Mouse (Mus musculus): Measurements from ENCODE around the gene Slco3a1. TPM values are rescaled to one million over a fixed set of nuclear protein-coding genes. Genes with fewer than 3 reads are reported as not detected.

Slco3a1 gene
- polyA plus RNA-seq, 1 experiment from 2014 or later, result 6.7 TPM

DNA sequence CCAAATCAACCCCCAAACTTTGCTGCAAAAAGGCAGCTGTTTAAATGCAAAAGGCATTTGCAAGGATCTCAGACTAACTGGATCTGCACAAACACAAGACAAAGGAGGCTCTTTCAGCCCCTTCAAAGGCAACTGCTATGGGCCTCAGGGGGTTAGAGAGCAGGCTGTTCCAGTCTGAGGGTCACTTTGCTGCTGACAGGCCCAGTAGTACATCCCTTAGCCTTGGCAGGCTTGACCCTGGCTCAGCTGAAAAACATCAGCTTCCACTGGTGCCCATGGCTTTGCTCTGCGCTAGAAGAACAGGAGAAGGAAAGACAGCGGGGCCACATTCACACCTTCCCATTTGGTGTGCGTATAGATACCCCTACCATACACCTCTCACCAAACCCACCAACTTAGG lies 189.6 kb downstream of the Slco3a1 start:
- no peak for ATAC-seq
- H3K4me1 ChIP-seq (ENCODE audit: control insufficient read depth, insufficient read depth, low read length), result no peaks in the 10 kb centered on the region
- no peaks in the 10 kb centered on the region for H3K27me3 ChIP-seq (replicated peaks; ENCODE audit: control insufficient read depth, insufficient read depth, low read length)
- no peaks in the 10 kb centered on the region for H3K9me3 ChIP-seq (ENCODE audit: control insufficient read depth, low read length)
- H3K4me3 ChIP-seq (ENCODE audit: low read length), result no peak overlapping the region
- H3K27ac ChIP-seq (ENCODE audit: low read length), result no peak overlapping the region
- H3K9ac ChIP-seq (ENCODE audit: low read depth, low read length), result no peak overlapping the region
- H3K36me3 ChIP-seq (ENCODE audit: control insufficient read depth, insufficient read depth, low read length), result no peaks in the 10 kb centered on the region
- WGBS, result 88% methylated on average over 3 of the region's 3 CpGs
- H3K4me2 ChIP-seq (ENCODE audit: low read depth, low read length), result no peak overlapping the region

DNA sequence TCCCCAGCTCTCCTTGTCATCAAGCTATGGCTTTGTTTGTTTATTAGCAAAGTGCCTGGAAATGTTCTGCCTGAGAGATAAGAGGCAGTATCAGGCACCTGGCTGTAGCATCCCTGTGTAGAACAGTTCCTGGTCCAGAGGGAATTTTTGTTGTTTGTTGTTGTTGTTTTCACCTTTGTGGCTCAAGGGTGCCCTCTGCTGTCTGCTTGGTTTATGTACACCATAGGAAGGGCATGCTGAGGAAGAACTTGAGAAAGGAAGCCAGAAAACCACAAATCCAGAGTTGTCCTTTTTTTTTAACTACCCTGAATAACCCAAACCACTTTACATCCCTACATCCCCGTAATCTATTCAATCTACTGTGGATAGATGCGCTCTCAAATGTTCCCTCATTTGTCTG lies 191.1 kb downstream of the Slco3a1 start:
- H3K9me3 ChIP-seq (ENCODE audit: control insufficient read depth, low read length), result no peaks in the 10 kb centered on the region
- H3K4me1 ChIP-seq (ENCODE audit: control insufficient read depth, insufficient read depth, low read length), result no peaks in the 10 kb centered on the region
- H3K4me2 ChIP-seq (ENCODE audit: low read depth, low read length), result no peak overlapping the region
- H3K36me3 ChIP-seq (ENCODE audit: control insufficient read depth, insufficient read depth, low read length), result no peaks in the 10 kb centered on the region
- no peak overlapping the region for H3K27ac ChIP-seq (ENCODE audit: low read length)
- H3K9ac ChIP-seq (ENCODE audit: low read depth, low read length), result no peak overlapping the region
- H3K4me3 ChIP-seq (ENCODE audit: low read length), result no peak overlapping the region
- no peak for ATAC-seq
- H3K27me3 ChIP-seq (replicated peaks; ENCODE audit: control insufficient read depth, insufficient read depth, low read length), result no peaks in the 10 kb centered on the region
- WGBS, result 73% methylated on average over 2 of the region's 2 CpGs

DNA sequence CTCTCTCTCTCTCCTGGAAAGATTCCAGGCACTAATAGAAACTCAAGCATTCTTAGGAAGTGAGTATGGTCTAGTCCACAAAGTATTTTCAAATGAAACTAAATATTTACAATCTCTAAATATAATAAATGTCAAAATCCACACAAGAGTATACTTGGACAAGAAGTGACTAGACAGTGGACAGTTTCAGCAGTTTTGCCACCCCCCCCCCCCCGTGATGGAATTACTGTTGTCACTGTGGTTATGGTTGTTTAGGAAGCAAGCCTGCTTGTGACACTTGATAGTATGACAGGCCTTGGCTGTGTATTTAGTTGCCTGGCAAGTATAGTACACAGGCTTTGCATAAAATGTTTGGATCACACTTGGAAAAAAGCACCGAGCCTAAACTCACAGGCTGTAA lies 192.9 kb downstream of the Slco3a1 start:
- Histone ChIP-seq H3K9me3 (ENCODE audit: control insufficient read depth, low read length) (no peaks in the 10 kb centered on the region), H3K9ac (ENCODE audit: low read depth, low read length) (no peak overlapping the region), H3K36me3 (ENCODE audit: control insufficient read depth, insufficient read depth, low read length) (no peaks in the 10 kb centered on the region), H3K27ac (ENCODE audit: low read length) (no peak overlapping the region), H3K4me3 (ENCODE audit: low read length) (no peak overlapping the region), H3K4me2 (ENCODE audit: low read depth, low read length) (no peak overlapping the region), H3K4me1 (ENCODE audit: control insufficient read depth, insufficient read depth, low read length) (no peaks in the 10 kb centered on the region), H3K27me3 (replicated peaks; ENCODE audit: control insufficient read depth, insufficient read depth, low read length) (no peaks in the 10 kb centered on the region)
- ATAC-seq, result peak; percentile 54
- WGBS, result 54% methylated on average over 2 of the region's 2 CpGs

DNA sequence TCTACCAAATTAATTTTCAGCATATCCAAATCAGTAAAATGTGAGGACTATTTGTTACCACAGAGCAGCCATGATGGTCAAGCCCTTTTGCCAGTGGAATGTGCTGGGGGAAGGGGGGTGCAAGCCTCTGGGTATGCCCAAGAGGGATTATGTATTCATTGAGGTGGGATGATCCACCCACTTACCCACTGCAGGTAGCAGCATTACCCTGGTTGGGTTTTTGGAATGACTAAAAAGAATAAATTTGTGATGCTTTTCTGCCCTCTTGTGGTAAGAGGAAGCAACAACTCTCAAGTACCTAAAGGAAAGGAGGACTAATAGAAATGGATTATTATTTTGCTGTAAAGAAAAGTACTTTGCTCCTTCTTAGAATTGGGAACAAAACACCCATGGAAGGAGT lies 197.6 kb downstream of the Slco3a1 start:
- ATAC-seq, result no peak

DNA sequence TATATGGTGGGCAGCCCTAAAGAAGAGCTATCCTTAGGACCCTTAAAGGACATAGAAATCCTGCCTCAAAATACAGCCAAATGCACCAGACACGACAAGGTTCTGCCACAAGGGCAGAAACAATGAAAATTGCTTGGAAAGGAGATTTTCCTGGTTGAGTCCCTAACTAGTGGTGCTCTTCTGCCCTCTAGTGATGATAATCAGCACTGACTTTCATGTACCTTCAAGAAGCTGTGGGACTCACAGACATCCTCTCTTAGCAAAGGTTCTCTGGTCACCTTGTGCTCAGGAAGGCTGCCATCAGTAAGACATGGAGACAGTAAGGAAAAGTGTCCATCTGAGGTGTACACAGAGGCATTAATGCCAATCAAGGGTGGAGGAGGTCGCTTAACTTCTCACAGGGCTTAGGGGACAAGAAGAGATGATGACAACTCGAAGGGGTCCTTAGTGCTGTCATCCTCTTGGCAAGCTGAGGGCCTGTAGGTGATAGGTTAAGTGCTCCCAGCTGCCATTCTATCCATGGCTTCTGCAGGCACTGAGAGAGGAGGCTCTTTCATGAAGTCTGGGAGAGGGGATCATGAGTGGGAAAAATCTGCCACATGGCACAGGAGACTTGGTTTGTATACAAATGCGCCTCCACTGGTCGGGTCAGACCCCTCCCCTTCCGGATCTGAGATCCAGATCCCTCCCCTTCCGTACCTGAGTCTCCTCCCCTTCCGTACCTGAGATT lies 199.9 kb downstream of the Slco3a1 start:
- 52% methylated on average over 8 of the region's 8 CpGs for WGBS
- no peaks in the 10 kb centered on the region for H3K36me3 ChIP-seq (ENCODE audit: control insufficient read depth, insufficient read depth, low read length)
- no peak overlapping the region for H3K4me3 ChIP-seq (ENCODE audit: low read length)
- no peaks in the 10 kb centered on the region for H3K9me3 ChIP-seq (ENCODE audit: control insufficient read depth, low read length)
- H3K27me3 ChIP-seq (replicated peaks; ENCODE audit: control insufficient read depth, insufficient read depth, low read length), result no peaks in the 10 kb centered on the region
- H3K9ac ChIP-seq (ENCODE audit: low read depth, low read length), result no peak overlapping the region
- no peak overlapping the region for H3K4me2 ChIP-seq (ENCODE audit: low read depth, low read length)
- peak; percentile 55 for ATAC-seq
- H3K27ac ChIP-seq (ENCODE audit: low read length), result no peak overlapping the region
- peaks cover 4% of the 10 kb centered on the region; the same call in 1 of the 2 replicates for H3K4me1 ChIP-seq (ENCODE audit: control insufficient read depth, insufficient read depth, low read length)

More for the DNA sequence above, 197.6 kb downstream of the Slco3a1 start:
- no peak overlapping the region for H3K27ac ChIP-seq (ENCODE audit: low read length)
- H3K27me3 ChIP-seq (replicated peaks; ENCODE audit: control insufficient read depth, insufficient read depth, low read length), result no peaks in the 10 kb centered on the region
- no peak overlapping the region for H3K9ac ChIP-seq (ENCODE audit: low read depth, low read length)
- H3K4me2 ChIP-seq (ENCODE audit: low read depth, low read length), result no peak overlapping the region
- H3K36me3 ChIP-seq (ENCODE audit: control insufficient read depth, insufficient read depth, low read length), result no peaks in the 10 kb centered on the region
- H3K4me1 ChIP-seq (ENCODE audit: control insufficient read depth, insufficient read depth, low read length), result peaks cover 4% of the 10 kb centered on the region; the same call in 1 of the 2 replicates
- H3K9me3 ChIP-seq (ENCODE audit: control insufficient read depth, low read length), result no peaks in the 10 kb centered on the region
- no peak overlapping the region for H3K4me3 ChIP-seq (ENCODE audit: low read length)

DNA sequence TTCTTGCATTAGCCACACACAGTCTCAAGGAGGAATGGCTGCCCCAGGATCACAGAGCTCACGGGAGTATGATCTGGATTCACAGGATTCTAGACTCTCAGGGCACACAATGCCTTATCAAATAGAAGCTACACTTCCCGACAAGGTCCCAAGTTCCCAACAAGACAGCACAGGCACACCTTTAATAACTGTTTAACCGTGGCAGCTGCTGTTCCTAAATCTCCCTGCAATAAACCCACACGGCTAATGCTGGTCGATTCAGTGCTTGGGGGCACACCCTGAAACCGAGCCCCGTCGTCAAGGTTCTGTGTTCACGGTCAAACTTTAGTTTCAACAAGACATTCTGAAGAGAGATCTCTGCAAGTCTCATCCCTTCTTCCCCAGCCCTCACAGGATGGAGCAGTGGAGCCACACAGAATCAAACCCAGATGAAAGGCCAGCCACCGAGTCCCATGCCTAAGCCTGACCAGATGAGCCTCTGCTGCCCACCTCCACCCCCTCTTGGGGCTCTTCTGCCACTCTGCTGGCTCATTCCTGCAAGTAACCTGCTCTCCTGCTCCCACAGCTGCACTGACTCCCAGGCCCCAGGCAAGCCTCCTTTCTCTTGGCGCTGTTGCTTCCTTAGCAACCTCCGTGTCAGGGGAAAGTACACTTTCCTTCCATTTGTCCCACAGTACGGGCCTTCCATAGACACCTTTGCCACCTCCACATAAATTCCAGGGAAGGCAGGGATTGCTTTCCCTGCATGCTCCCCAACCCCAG lies 200.7 kb downstream of the Slco3a1 start:
- Histone ChIP-seq H3K27ac (ENCODE audit: low read length) (no peak overlapping the region), H3K9me3 (ENCODE audit: control insufficient read depth, low read length) (no peaks in the 10 kb centered on the region), H3K36me3 (ENCODE audit: control insufficient read depth, insufficient read depth, low read length) (no peaks in the 10 kb centered on the region), H3K4me2 (ENCODE audit: low read depth, low read length) (no peak overlapping the region), H3K4me3 (ENCODE audit: low read length) (no peak overlapping the region), H3K27me3 (replicated peaks; ENCODE audit: control insufficient read depth, insufficient read depth, low read length) (no peaks in the 10 kb centered on the region), H3K9ac (ENCODE audit: low read depth, low read length) (no peak overlapping the region), H3K4me1 (ENCODE audit: control insufficient read depth, insufficient read depth, low read length) (peaks cover 4% of the 10 kb centered on the region; the same call in 1 of the 2 replicates)
- WGBS, result 52% methylated on average over 13 of the region's 13 CpGs
- peak; percentile 69 for ATAC-seq

DNA sequence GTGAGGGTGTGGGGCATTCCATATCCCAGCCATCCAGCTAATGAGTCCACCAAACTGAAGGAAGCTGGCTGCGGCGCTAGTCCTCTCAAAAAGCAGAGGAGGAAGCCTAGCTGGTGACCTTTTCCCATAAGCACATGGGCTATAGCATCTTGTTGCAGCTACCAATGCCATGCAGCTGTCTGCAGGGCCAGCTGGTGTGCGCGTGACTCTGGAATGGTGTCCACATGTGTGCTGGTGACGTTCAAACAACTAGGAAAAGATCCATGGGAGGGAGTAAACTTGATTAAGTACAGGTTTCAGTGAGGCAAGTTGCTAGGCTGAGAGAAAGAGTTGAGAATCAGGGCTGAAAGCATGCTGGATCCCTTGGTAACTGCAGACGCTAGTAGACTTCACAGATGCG lies 201.3 kb downstream of the Slco3a1 start:
- 85% methylated on average over 7 of the region's 7 CpGs for WGBS

DNA sequence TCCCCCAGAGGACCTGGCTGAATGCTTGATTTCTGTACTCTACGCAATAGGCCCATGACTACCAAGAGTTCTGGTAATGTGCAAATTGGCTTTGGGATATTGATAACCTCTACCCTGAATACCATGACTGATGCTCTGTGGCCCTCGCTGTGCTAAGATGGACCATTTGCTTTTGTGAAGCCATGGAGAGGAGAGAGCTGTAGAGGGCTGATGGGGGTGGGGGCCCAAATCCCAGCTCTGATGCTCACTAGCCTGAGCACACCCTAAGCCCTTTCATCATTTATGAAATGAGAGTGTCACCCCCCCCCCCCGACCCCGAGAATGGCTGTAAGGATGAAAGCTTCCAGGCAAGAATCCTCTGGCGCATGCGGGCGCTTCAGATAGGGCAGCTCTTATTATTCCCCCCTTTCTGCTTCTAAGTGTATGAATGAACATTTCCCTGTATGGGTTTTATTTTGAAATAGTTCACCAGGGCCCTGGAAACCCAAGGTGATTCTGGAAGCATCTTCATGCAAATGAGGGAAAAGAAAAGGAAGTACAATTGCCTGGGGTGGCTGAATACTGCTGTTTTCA lies 206.2 kb downstream of the Slco3a1 start:
- Histone ChIP-seq H3K9ac (ENCODE audit: low read depth, low read length) (no peak overlapping the region), H3K4me1 (ENCODE audit: control insufficient read depth, insufficient read depth, low read length) (no peaks in the 10 kb centered on the region), H3K27ac (ENCODE audit: low read length) (no peak overlapping the region), H3K9me3 (ENCODE audit: control insufficient read depth, low read length) (no peaks in the 10 kb centered on the region), H3K36me3 (ENCODE audit: control insufficient read depth, insufficient read depth, low read length) (no peaks in the 10 kb centered on the region), H3K4me3 (ENCODE audit: low read length) (no peak overlapping the region), H3K27me3 (replicated peaks; ENCODE audit: control insufficient read depth, insufficient read depth, low read length) (no peaks in the 10 kb centered on the region), H3K4me2 (ENCODE audit: low read depth, low read length) (no peak overlapping the region)
- 88% methylated on average over 7 of the region's 7 CpGs for WGBS
- ATAC-seq, result no peak

More for the DNA sequence above, 201.3 kb downstream of the Slco3a1 start:
- Histone ChIP-seq H3K9ac (ENCODE audit: low read depth, low read length) (no peak overlapping the region), H3K36me3 (ENCODE audit: control insufficient read depth, insufficient read depth, low read length) (no peaks in the 10 kb centered on the region), H3K4me2 (ENCODE audit: low read depth, low read length) (no peak overlapping the region), H3K4me3 (ENCODE audit: low read length) (no peak overlapping the region), H3K4me1 (ENCODE audit: control insufficient read depth, insufficient read depth, low read length) (peaks cover 4% of the 10 kb centered on the region; the same call in 1 of the 2 replicates), H3K9me3 (ENCODE audit: control insufficient read depth, low read length) (no peaks in the 10 kb centered on the region), H3K27ac (ENCODE audit: low read length) (no peak overlapping the region), H3K27me3 (replicated peaks; ENCODE audit: control insufficient read depth, insufficient read depth, low read length) (no peaks in the 10 kb centered on the region)
- no peak for ATAC-seq

DNA sequence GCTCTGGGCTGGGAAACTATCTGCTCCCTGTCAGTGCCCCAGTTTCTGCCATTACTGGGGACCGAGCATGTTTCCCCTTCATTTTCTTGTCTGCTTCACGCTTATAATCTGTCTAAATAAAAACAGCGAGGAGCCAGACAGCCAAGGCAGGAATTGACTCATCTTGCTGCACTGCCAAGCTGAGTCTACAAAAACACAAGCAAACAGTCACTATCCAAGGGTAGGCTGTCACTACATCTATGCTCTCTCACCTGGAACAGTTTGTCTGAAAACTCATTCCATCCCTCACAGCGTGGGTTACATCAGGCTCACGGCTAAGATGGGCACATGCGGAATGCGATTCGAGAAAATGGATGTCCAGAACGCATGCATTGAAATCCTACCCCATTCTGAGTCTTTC lies 207.6 kb downstream of the Slco3a1 start:
- Histone ChIP-seq H3K9me3 (ENCODE audit: control insufficient read depth, low read length) (no peaks in the 10 kb centered on the region), H3K4me3 (ENCODE audit: low read length) (no peak overlapping the region), H3K36me3 (ENCODE audit: control insufficient read depth, insufficient read depth, low read length) (no peaks in the 10 kb centered on the region), H3K4me1 (ENCODE audit: control insufficient read depth, insufficient read depth, low read length) (no peaks in the 10 kb centered on the region), H3K27me3 (replicated peaks; ENCODE audit: control insufficient read depth, insufficient read depth, low read length) (no peaks in the 10 kb centered on the region), H3K9ac (ENCODE audit: low read depth, low read length) (no peak overlapping the region), H3K4me2 (ENCODE audit: low read depth, low read length) (no peak overlapping the region), H3K27ac (ENCODE audit: low read length) (no peak overlapping the region)
- ATAC-seq, result no peak
- 84% methylated on average over 9 of the region's 9 CpGs for WGBS
